Mouse (Mus musculus): ENCODE measurements around the gene Cc2d1a. TPM values are rescaled to one million over a fixed set of nuclear protein-coding genes. Genes with fewer than 3 reads are reported as not detected.

The Cc2d1a gene
- polyA plus RNA-seq, 1 experiment from 2014 or later = 13.7 TPM

- peak overlapping the region; percentile 91 for H3K4me2 ChIP-seq
- no peaks in the 10 kb centered on the region for H3K9me3 ChIP-seq (ENCODE audit: control insufficient read depth, low read length)
- no peaks in the 10 kb centered on the region for H3K27me3 ChIP-seq (replicated peaks; ENCODE audit: control insufficient read depth, insufficient read depth, low read length)
- ATAC-seq (replicated peaks; ENCODE audit: low FRiP score) (peak; percentile 82), DNase-seq (ENCODE audit: low spot score) (no peak)
- H3K4me1 ChIP-seq (replicated peaks; ENCODE audit: control insufficient read depth, insufficient read depth, low read length) = peaks cover 12% of the 10 kb centered on the region
- H3K36me3 ChIP-seq (ENCODE audit: control insufficient read depth, insufficient read depth, low read length) = peaks cover 16% of the 10 kb centered on the region; the same call in 1 of the 2 replicates
- H3K27ac ChIP-seq (ENCODE audit: low read depth, low read length) = peak overlapping the region; percentile 85
- peak overlapping the region; percentile 80 for H3K9ac ChIP-seq (ENCODE audit: low read depth, low read length)
- H3K4me3 ChIP-seq (ENCODE audit: low read depth, low read length) = peak overlapping the region; percentile 78
- WGBS = 2% methylated on average over 29 of the region's 29 CpGs
Observed at GRCm38 (mm10) chr8:84104221-84104620, 43.5 kb downstream of the Cc2d1a start.

DNA sequence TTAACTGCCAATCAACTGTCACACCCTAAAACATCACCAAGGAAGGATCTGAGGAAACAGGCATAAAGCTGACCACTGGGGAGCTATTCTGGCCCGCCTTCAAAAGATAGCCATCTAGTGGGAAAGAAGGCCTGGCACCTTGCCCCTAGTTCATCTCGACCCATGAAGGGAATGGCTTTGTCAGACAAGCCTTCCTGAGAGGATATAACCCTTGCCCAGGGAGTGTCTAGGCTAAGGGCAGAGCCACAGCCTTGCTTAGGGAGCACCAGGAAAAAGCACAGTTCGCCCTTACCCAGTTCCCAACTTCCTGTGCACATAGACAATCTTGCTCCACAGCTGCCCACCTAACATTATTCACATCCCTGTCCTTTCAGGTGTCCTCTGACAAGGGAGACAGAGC lies 44.1 kb downstream of the Cc2d1a start:
- Histone ChIP-seq H3K9ac (ENCODE audit: low read depth, low read length) (peak overlapping the region; percentile 80), H3K27me3 (replicated peaks; ENCODE audit: control insufficient read depth, insufficient read depth, low read length) (no peaks in the 10 kb centered on the region), H3K27ac (ENCODE audit: low read depth, low read length) (no peak overlapping the region; the same call in 1 of the 2 replicates), H3K4me3 (ENCODE audit: low read depth, low read length) (peak overlapping the region; percentile 78), H3K4me1 (replicated peaks; ENCODE audit: control insufficient read depth, insufficient read depth, low read length) (peaks cover 12% of the 10 kb centered on the region), H3K36me3 (ENCODE audit: control insufficient read depth, insufficient read depth, low read length) (peaks cover 18% of the 10 kb centered on the region), H3K4me2 (peak overlapping the region; percentile 91), H3K9me3 (ENCODE audit: control insufficient read depth, low read length) (no peaks in the 10 kb centered on the region)
- DNase-seq (ENCODE audit: low spot score) = no peak
- no peak for ATAC-seq (replicated peaks; ENCODE audit: low FRiP score)
- WGBS = 49% methylated on average over 3 of the region's 3 CpGs

- no peak overlapping the region for H3K9ac ChIP-seq (ENCODE audit: low read depth, low read length)
- ATAC-seq (replicated peaks; ENCODE audit: low FRiP score) (no peak), DNase-seq (ENCODE audit: low spot score) (no peak)
- no peak overlapping the region for H3K4me3 ChIP-seq (ENCODE audit: low read depth, low read length)
- no peaks in the 10 kb centered on the region for H3K27me3 ChIP-seq (replicated peaks; ENCODE audit: control insufficient read depth, insufficient read depth, low read length)
- H3K9me3 ChIP-seq (ENCODE audit: control insufficient read depth, low read length) = no peaks in the 10 kb centered on the region
- WGBS = 92% methylated on average over 25 of the region's 25 CpGs
- peaks cover 12% of the 10 kb centered on the region for H3K4me1 ChIP-seq (replicated peaks; ENCODE audit: control insufficient read depth, insufficient read depth, low read length)
- H3K27ac ChIP-seq (ENCODE audit: low read depth, low read length) = no peak overlapping the region
- H3K36me3 ChIP-seq (ENCODE audit: control insufficient read depth, insufficient read depth, low read length) = peaks cover 35% of the 10 kb centered on the region
- H3K4me2 ChIP-seq = no peak overlapping the region
Observed at GRCm38 (mm10) chr8:84101476-84102270, 46.1 kb downstream of the Cc2d1a start.

DNA sequence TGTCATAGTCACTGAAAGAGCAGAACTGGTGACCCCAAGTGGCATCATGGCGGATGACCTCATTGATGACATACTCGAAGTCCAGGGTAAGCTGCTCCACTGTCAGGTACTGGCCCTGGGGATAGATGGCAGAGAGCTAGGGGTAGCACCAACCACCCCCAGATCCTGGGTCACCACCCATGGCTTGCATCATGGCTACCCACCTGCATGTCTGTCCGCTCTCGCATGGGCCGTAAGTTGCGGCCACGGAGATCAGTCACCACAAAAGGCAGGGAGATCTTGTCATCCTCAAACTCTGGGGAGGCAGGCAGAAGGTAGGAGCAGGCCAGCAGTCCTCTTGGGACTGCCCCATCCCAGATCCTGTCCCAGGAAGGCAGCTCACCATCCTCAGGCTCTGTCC lies 49.4 kb downstream of the Cc2d1a start:
- Histone ChIP-seq H3K4me2 (no peak overlapping the region), H3K27ac (ENCODE audit: low read depth, low read length) (no peak overlapping the region), H3K27me3 (replicated peaks; ENCODE audit: control insufficient read depth, insufficient read depth, low read length) (no peaks in the 10 kb centered on the region), H3K9me3 (ENCODE audit: control insufficient read depth, low read length) (no peaks in the 10 kb centered on the region), H3K4me3 (ENCODE audit: low read depth, low read length) (no peak overlapping the region), H3K36me3 (ENCODE audit: control insufficient read depth, insufficient read depth, low read length) (peaks cover 61% of the 10 kb centered on the region), H3K9ac (ENCODE audit: low read depth, low read length) (no peak overlapping the region), H3K4me1 (replicated peaks; ENCODE audit: control insufficient read depth, insufficient read depth, low read length) (peaks cover 6% of the 10 kb centered on the region)
- DNase-seq (ENCODE audit: low spot score) (no peak), ATAC-seq (replicated peaks; ENCODE audit: low FRiP score) (no peak)
- 89% methylated on average over 7 of the region's 7 CpGs for WGBS

- H3K27me3 ChIP-seq (replicated peaks; ENCODE audit: control insufficient read depth, insufficient read depth, low read length) = no peaks in the 10 kb centered on the region
- WGBS = 83% methylated on average over 8 of the region's 8 CpGs
- H3K9me3 ChIP-seq (ENCODE audit: control insufficient read depth, low read length) = no peaks in the 10 kb centered on the region
- H3K4me3 ChIP-seq (ENCODE audit: low read depth, low read length) = no peak overlapping the region
- DNase-seq (ENCODE audit: low spot score) = no peak
- H3K4me2 ChIP-seq = no peak overlapping the region
- no peak overlapping the region for H3K27ac ChIP-seq (ENCODE audit: low read depth, low read length)
- H3K9ac ChIP-seq (ENCODE audit: low read depth, low read length) = no peak overlapping the region
- ATAC-seq (replicated peaks; ENCODE audit: low FRiP score) = no peak
- H3K36me3 ChIP-seq (ENCODE audit: control insufficient read depth, insufficient read depth, low read length) = peaks cover 57% of the 10 kb centered on the region
- H3K4me1 ChIP-seq (replicated peaks; ENCODE audit: control insufficient read depth, insufficient read depth, low read length) = no peaks in the 10 kb centered on the region
Observed at GRCm38 (mm10) chr8:84096061-84096460, 51.7 kb downstream of the Cc2d1a start.

DNA sequence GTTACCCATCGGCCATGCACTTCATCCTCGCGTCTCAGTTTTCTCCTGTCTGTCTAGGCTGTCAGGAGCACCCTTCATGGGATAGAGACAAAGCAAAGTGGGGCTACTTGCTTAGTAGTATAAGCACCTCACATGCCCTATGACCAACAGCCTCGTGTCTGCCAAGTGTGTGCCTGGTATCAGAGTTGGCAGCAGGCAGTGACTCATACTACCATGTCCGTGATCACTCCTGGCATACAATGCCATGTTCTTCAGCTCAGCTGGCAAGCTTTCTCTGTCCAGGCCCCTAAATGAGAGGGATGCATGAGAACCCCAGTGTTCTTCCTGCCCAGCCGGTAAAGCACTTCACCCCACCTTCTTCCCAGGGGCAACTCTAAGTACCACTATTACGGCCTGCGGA lies 57.2 kb downstream of the Cc2d1a start:
- H3K27me3 ChIP-seq (replicated peaks; ENCODE audit: control insufficient read depth, insufficient read depth, low read length) = no peaks in the 10 kb centered on the region
- no peak for ATAC-seq (replicated peaks; ENCODE audit: low FRiP score)
- no peak overlapping the region for H3K27ac ChIP-seq (ENCODE audit: low read depth, low read length)

DNA sequence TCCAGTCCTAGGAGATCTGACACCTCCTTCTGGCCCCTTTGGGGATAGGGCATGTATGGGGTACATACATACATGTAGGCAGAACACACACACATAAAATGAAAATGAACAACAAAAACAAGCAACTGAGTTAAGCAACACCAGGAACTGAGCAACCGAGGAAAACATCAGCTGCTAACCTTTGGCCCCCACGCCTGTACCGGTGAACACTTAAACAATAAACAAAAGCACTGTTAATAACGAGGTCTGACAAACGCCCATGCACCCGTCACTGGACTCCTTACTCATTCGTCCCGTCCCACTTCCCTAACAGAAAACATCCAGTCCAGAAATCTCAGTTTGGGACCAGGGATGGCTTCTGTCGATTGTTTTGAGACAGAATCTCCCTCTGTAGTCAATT lies 58.5 kb downstream of the Cc2d1a start:
- ATAC-seq (replicated peaks; ENCODE audit: low FRiP score) = no peak
- 84% methylated on average over 9 of the region's 9 CpGs for WGBS
- H3K36me3 ChIP-seq (ENCODE audit: control insufficient read depth, insufficient read depth, low read length) = peaks cover 32% of the 10 kb centered on the region

More for the DNA sequence above, 57.2 kb downstream of the Cc2d1a start:
- Histone ChIP-seq H3K4me2 (no peak overlapping the region), H3K9me3 (ENCODE audit: control insufficient read depth, low read length) (no peaks in the 10 kb centered on the region), H3K4me1 (replicated peaks; ENCODE audit: control insufficient read depth, insufficient read depth, low read length) (no peaks in the 10 kb centered on the region), H3K9ac (ENCODE audit: low read depth, low read length) (no peak overlapping the region), H3K36me3 (ENCODE audit: control insufficient read depth, insufficient read depth, low read length) (peaks cover 38% of the 10 kb centered on the region), H3K4me3 (ENCODE audit: low read depth, low read length) (no peak overlapping the region)
- DNase-seq (ENCODE audit: low spot score) = no peak
- whole genome bisulfite sequencing = 90% methylated on average over 8 of the region's 8 CpGs

DNA sequence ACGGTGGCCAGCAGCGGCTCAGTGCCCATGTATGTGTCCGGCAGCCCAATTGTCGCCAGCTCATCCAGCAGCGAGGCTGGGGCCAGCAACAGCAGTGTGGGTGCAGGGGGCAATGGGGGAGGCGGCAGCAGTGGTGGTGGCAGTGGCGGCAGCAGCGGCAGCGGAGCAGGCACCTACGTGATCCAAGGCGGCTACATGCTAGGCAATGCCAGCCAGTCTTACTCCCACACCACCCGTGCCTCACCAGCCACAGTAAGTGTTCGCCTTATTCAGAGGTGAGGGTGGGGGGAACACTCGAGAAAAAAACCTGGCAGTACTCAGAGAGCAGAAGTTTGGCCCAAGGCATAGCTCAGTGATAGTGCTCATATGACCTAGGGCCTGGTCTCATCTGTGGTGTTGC lies 59.9 kb downstream of the Cc2d1a start:
- 94% methylated on average over 14 of the region's 14 CpGs for WGBS
- H3K9ac ChIP-seq (ENCODE audit: low read depth, low read length) = no peak overlapping the region

More for the DNA sequence above, 58.5 kb downstream of the Cc2d1a start:
- Histone ChIP-seq H3K4me1 (replicated peaks; ENCODE audit: control insufficient read depth, insufficient read depth, low read length) (no peaks in the 10 kb centered on the region), H3K9ac (ENCODE audit: low read depth, low read length) (no peak overlapping the region), H3K27me3 (replicated peaks; ENCODE audit: control insufficient read depth, insufficient read depth, low read length) (no peaks in the 10 kb centered on the region), H3K27ac (ENCODE audit: low read depth, low read length) (no peak overlapping the region), H3K9me3 (ENCODE audit: control insufficient read depth, low read length) (no peaks in the 10 kb centered on the region), H3K4me3 (ENCODE audit: low read depth, low read length) (no peak overlapping the region), H3K4me2 (no peak overlapping the region)
- DNase-seq (ENCODE audit: low spot score) = no peak

GRCm38 (mm10) chr8:84087156-84087555 lies 60.6 kb downstream of the Cc2d1a start:
- Histone ChIP-seq H3K4me2 (no peak overlapping the region), H3K4me3 (ENCODE audit: low read depth, low read length) (no peak overlapping the region), H3K9ac (ENCODE audit: low read depth, low read length) (no peak overlapping the region), H3K9me3 (ENCODE audit: control insufficient read depth, low read length) (no peaks in the 10 kb centered on the region), H3K36me3 (ENCODE audit: control insufficient read depth, insufficient read depth, low read length) (peaks cover 18% of the 10 kb centered on the region), H3K4me1 (replicated peaks; ENCODE audit: control insufficient read depth, insufficient read depth, low read length) (no peaks in the 10 kb centered on the region), H3K27ac (ENCODE audit: low read depth, low read length) (no peak overlapping the region), H3K27me3 (replicated peaks; ENCODE audit: control insufficient read depth, insufficient read depth, low read length) (no peaks in the 10 kb centered on the region)
- DNase-seq (ENCODE audit: low spot score) (no peak), ATAC-seq (replicated peaks; ENCODE audit: low FRiP score) (no peak)
- WGBS = 89% methylated on average over 7 of the region's 7 CpGs

More for the DNA sequence above, 59.9 kb downstream of the Cc2d1a start:
- H3K9me3 ChIP-seq (ENCODE audit: control insufficient read depth, low read length) = no peaks in the 10 kb centered on the region
- DNase-seq (ENCODE audit: low spot score) (no peak), ATAC-seq (replicated peaks; ENCODE audit: low FRiP score) (no peak)
- H3K27ac ChIP-seq (ENCODE audit: low read depth, low read length) = no peak overlapping the region
- no peak overlapping the region for H3K4me3 ChIP-seq (ENCODE audit: low read depth, low read length)
- H3K36me3 ChIP-seq (ENCODE audit: control insufficient read depth, insufficient read depth, low read length) = peaks cover 19% of the 10 kb centered on the region
- H3K4me1 ChIP-seq (replicated peaks; ENCODE audit: control insufficient read depth, insufficient read depth, low read length) = no peaks in the 10 kb centered on the region
- no peak overlapping the region for H3K4me2 ChIP-seq
- no peaks in the 10 kb centered on the region for H3K27me3 ChIP-seq (replicated peaks; ENCODE audit: control insufficient read depth, insufficient read depth, low read length)

Data from liver, embryonic 11.5 days (tissue).